ENCODE assay signal across 8 mouse cellular contexts in the genomic region with DNA sequence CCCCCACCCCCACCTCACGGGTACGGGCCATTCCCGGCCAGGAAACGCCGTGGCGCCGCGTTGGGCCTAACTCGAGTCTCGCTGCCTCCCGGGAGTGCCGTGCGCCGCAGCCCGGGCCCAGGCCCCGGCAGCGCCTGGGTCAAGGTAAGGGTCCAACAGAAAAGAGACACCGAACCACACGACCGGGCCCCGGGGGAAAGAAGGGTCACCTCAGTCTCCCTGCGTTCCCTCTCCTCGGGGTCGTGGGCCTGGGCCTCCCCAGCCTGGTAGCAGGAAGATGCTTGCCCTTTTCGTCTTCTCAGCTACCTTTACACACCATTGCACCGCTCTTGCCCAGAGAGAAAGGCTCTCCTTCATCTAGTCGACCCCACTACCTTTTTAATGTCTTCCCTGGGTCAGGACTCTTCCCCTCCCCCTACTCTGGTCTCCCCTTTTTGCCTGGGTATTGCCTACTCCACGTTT. TPM values are rescaled to one million over a fixed set of nuclear protein-coding genes. Genes with fewer than 3 reads are reported as not detected.
DNase-seq lines count a peak whose midpoint lies in the region; ATAC-seq and TF ChIP-seq lines count a peak whose summit lies in the region.

No protein-coding gene starts in this region.

- peaks cover 3 to 48% of the 10 kb centered on the region in 2 experiments; a peak in 3 of 4 replicates for H3K4me1 ChIP-seq in heart, embryonic 14.5 days (ENCODE audit: control insufficient read depth in 2 of 2, insufficient read depth in 2 of 2, low read length in 2 of 2)
- H3K4me1 ChIP-seq in G1E (ENCODE audit: insufficient read depth, low read depth, low read length), result peaks cover 37% of the 10 kb centered on the region

- H3K27me3 ChIP-seq in heart, embryonic 14.5 days (ENCODE audit: control insufficient read depth, insufficient read depth, low read length), result no peaks in the 10 kb centered on the region
- H3K27me3 ChIP-seq in G1E (ENCODE audit: insufficient read depth, low read length), result no peaks in the 10 kb centered on the region

- 0 out of 2 replicates have a peak, but pooled peaks cover 7% of the 10 kb centered on the region for H3K36me3 ChIP-seq in heart, embryonic 14.5 days (ENCODE audit: control insufficient read depth, insufficient read depth, low read length)
- H3K36me3 ChIP-seq in G1E (replicated peaks), result peaks cover 22% of the 10 kb centered on the region

- peak overlapping the region; percentile 75 for H3K4me2 ChIP-seq in heart, embryonic 14.5 days (ENCODE audit: low read length)

- no peaks in the 10 kb centered on the region for H3K9me3 ChIP-seq in heart, embryonic 14.5 days (ENCODE audit: control insufficient read depth, low read length)
- no peaks in the 10 kb centered on the region for H3K9me3 ChIP-seq in G1E (replicated peaks)

- no peak for ATAC-seq in heart, embryonic 14.5 days (ENCODE audit: insufficient number of reproducible peaks, insufficient read depth, low FRiP score, low read depth)
- no peak for ATAC-seq in G1E (ENCODE audit: extremely low read depth, insufficient number of reproducible peaks, low FRiP score, poor library complexity, severe bottlenecking)
- no peak for ATAC-seq in CD4-positive, CD25-positive, alpha-beta regulatory T cell, adult 4 months

- peak overlapping the region; percentile 86 to 96 for H3K4me3 ChIP-seq in heart, embryonic 14.5 days (ENCODE audit: control insufficient read depth in 1 of 2, insufficient read depth in 1 of 2, low read depth in 1 of 2, low read length in 2 of 2)
- peak overlapping the region; percentile 90 for H3K4me3 ChIP-seq in G1E (ENCODE audit: low read depth, low read length)

- no peak for TF ChIP-seq CTCF in G1E (IDR thresholded peaks at IDR 0.05; ENCODE audit: low read depth, low read length)

- DNase-seq in heart, adult 9 months (ENCODE audit: low spot score in 2 of 2), result no peak
- peak; percentile 6 for DNase-seq in G1E (ENCODE audit: low spot score)
- DNase-seq in forelimb bud, embryonic 11.5 days (ENCODE audit: low read depth, low spot score), result peak; percentile 29
- DNase-seq in mesoderm, embryonic 11.5 days (ENCODE audit: low read depth, low spot score), result peak; percentile 34
- no peak for DNase-seq in adrenal gland, adult 8-10 months
- no peak for DNase-seq in frontal cortex, postnatal 36 days (ENCODE audit: low spot score in 2 of 2)

- peak overlapping the region; percentile 100 for H3K9ac ChIP-seq in heart, embryonic 14.5 days (ENCODE audit: low read length)

- 0% methylated on average over 27 of the region's 28 CpGs for WGBS in heart, embryonic 14.5 days

- peak overlapping the region; percentile 93 to 98 for H3K27ac ChIP-seq in heart, embryonic 14.5 days (replicated peaks in 1 of 2; ENCODE audit: control insufficient read depth in 1 of 2, insufficient read depth in 1 of 2, low read depth in 2 of 2, low read length in 2 of 2)

RNA-seq across cellular contexts. Expression of gene Setd5, which starts 0.4 kb away (rescaled TPM):
- polyA plus RNA-seq in heart, embryonic 14.5 days (2014; fragmentation: Nextera tagmentation; extraction: Ambion mirVana), result 57.0 and 59.1 TPM in 2 replicates
- total RNA-seq in G1E (2014; fragmentation: Nextera tagmentation) (262 and 272 TPM in 2 replicates), G1E (2017) (89.2 and 95.0 TPM in 2 replicates)
- polyA plus RNA-seq in G1E (2012), result 131 and 154 TPM in 2 replicates
- polyA plus RNA-seq in CD4-positive, CD25-positive, alpha-beta regulatory T cell, adult 4 months (2017; shearing (Covaris generic)), result 10 to 100 TPM; 31.9 to 37.2 TPM
- 100 to 1,000 TPM in 2 of 4 experiments, 10 to 100 TPM in 2; 88.7 to 146 (median 108) TPM for total RNA-seq in adrenal gland, adult 8-10 months (2022)

RNA-seq across cellular contexts. Expression of gene Thumpd3, which starts 31.6 kb away (rescaled TPM):
- 30.9 and 31.1 TPM in 2 replicates for polyA plus RNA-seq in heart, embryonic 14.5 days (2014; fragmentation: Nextera tagmentation; extraction: Ambion mirVana)
- 127 and 145 TPM in 2 replicates for total RNA-seq in G1E (2014; fragmentation: Nextera tagmentation)
- total RNA-seq in G1E (2017), result 89.2 and 95.1 TPM in 2 replicates
- 6.7 and 7.5 TPM in 2 replicates for polyA plus RNA-seq in G1E (2012)
- polyA plus RNA-seq in CD4-positive, CD25-positive, alpha-beta regulatory T cell, adult 4 months (2017; shearing (Covaris generic)), result 100 to 1,000 TPM in 1 of 2 experiments, 10 to 100 TPM in 1; 76.7 to 104 TPM
- 10 to 100 TPM; 35.4 to 46.8 (median 41.3) TPM for total RNA-seq in adrenal gland, adult 8-10 months (2022)

Comparison
In these comparisons a context has a peak if more than half of its experiments do, and no peak if none do; other contexts are left out.
1. DNase-seq: peak in G1E (single experiment), forelimb bud, embryonic 11.5 days (single experiment) and mesoderm, embryonic 11.5 days (single experiment); none in heart, adult 9 months (0 of 2), adrenal gland, adult 8-10 months (single experiment) and frontal cortex, postnatal 36 days (0 of 2).